Mouse (Mus musculus) CD4-positive, CD25-positive, alpha-beta regulatory T cell, adult 2 months (primary cell): ENCODE data around the gene Mypn.
A peak's percentile ranks its signal among the peaks of the same experiment; 100 is the strongest.

Experiments
- DNase-seq: peaks from one replicate; pipeline ENCODE4 v3.0.0-alpha.2; 2012; ENCODE audit warnings: low read depth, low spot score

The Mypn gene

DNA sequence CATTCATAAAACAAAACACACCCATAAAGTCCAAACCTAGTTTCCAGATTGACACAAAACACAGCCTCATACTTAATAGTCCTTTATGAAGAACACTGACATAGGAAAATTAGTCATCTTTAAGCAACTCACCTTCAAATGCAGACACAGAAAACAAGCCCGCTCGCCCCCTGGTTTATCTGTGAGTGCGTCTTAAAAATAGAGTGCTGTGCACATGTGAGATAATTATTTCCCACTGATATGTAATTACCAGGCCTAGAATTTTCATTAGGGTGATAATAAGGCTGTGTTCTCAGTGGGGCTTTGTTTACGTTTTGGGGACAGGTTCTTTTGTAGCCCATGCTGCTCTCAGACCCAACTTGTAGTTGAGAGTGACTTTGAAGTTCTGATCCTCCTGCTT lies 4.7 kb downstream of the Mypn start:
- DNase-seq = no peak

DNA sequence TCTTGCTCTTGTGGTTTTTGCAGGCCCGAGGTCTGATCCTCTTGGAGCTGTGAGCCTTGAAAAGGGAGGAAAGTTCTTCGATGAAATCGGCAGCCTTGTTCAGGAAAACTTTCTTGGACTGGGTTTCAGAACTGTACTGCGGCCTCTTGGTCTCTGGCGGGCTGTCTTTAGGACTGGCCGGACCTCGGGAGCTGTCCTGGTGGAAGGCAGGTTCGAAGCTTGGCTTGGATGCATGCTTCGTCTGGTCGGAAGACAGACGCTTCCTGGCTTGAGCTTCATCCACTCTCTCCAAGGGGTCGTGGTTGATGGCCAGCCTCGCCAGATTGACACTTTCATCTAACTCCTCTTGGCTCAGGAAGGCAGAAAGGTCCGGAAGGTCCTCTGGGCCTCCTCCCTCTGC lies 11.0 kb downstream of the Mypn start:
- no peak for DNase-seq

DNA sequence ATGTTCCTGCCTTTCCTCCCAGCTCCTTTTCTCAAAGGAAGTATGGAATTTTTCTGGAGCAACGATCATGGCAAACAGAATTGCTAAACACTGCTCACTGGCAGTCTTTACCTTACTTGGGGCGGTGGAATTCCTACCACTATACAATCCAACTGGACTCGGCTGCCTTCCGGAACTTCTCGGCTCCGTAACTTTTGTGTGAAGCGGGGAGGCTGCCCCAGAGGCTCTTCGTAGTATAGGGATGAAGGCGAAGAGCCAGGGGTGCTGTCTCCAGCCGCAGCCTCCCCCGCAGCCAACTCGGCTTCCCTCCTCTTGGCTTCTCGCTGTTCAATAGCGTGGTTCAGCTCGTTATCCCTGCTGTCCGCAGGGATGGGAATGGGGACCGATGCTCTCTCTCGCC lies 11.5 kb downstream of the Mypn start:
- DNase-seq = no peak

DNA sequence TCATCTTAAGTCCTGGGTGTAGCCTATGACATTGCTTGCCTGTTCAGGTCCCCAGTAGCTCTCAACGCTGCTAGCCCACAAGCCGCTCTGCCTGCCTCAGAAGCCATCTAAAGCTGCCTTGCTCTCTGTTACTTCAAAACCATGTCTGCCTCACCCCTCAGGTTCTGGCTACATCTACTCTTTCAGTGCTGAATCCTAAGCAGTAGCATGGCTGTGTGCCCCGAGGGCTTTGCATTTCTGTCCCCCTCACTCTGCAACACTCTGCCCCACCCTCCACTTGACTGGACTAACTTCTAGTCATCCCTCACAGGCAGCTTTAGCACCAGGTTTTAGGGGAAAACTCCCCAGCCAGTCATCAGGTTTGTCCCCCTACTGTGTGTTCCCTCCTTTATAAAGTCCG lies 19.3 kb downstream of the Mypn start:
- DNase-seq = no peak

DNA sequence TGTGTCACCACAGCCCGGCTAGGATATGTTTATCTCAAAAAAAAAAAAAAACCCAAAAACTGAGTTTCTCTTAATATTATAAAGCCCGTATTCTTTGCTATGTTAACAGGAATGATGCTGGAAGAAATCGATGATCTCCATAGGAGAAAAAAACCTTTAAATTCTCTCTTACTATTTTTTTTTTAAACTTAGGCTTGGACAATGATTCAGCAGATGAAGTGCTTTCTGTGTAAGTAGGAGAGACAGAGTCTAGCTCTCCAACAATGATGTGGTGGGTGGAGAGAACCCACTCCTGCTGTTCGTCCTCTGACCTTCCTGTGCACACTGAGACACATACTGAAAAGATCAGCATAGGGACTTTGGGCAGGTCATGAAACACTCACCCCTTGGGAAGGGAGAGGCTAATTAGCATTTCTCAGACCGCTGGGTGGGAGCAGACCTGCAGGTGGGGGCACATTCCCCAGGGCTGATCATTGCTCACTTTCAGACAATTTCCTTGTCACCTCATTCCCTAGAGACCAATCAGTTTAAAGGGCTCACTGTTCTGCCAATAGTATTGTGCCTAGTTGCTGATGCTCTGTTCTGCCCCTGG lies 21.5 kb downstream of the Mypn start:
- no peak for DNase-seq

DNA sequence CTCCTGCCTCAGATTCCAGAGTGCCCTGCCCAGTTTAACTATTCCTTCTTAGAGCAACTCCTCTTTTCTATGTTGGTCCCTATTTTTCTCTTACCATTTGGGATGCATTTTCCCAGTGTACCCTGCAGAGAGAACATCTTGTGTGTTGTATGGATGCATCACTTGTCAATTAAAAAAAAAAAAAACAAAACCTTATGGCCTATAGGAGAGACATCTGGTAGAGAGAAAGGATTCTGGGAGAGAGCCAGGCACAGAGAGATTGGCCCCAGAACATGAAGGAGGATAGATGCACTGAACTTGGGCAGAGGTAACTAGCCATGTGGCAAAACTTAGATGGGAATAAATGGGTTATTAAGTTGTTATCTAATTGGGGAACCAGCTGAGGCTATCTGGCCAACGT lies 22.6 kb downstream of the Mypn start:
- DNase-seq = no peak

DNA sequence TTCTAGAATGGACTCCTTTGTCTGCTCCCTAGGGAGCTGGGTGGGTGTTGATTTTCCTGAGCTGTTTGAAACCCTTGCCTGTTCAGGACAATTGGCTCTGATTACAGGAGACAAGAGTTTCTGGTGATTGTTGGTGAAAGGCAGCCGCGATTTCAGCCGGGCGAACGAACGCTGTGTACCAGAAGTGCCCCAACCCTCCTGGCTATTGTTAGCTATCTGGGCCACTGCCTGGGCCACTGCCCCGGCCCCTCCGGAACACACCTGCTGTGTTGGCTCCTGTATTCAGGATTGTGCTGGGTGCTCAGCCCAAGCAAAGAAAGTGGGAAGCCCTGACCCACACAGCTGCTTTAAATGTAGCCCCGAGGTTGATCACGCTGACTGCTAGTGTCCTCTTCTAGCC lies 24.2 kb downstream of the Mypn start:
- DNase-seq = no peak

DNA sequence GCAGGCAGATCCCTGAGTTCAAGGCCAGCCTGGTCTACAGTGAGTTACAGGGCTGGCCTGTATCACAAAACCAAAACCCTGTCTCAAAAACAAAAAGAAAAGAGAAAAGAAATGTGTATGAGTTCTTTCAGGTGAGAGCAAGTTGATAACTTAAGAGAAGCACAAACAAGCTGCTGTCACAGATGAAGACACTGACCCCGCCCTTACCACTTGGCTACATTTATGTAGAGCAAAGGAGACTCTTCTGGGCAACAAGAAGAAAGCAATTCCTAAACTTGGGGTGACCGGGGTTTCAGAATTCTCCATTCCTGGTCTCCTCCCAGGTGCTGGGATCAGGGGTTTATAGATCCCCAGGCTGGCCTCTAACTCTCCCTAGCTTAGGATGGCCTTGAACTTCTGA lies 25.4 kb downstream of the Mypn start:
- DNase-seq = no peak

DNA sequence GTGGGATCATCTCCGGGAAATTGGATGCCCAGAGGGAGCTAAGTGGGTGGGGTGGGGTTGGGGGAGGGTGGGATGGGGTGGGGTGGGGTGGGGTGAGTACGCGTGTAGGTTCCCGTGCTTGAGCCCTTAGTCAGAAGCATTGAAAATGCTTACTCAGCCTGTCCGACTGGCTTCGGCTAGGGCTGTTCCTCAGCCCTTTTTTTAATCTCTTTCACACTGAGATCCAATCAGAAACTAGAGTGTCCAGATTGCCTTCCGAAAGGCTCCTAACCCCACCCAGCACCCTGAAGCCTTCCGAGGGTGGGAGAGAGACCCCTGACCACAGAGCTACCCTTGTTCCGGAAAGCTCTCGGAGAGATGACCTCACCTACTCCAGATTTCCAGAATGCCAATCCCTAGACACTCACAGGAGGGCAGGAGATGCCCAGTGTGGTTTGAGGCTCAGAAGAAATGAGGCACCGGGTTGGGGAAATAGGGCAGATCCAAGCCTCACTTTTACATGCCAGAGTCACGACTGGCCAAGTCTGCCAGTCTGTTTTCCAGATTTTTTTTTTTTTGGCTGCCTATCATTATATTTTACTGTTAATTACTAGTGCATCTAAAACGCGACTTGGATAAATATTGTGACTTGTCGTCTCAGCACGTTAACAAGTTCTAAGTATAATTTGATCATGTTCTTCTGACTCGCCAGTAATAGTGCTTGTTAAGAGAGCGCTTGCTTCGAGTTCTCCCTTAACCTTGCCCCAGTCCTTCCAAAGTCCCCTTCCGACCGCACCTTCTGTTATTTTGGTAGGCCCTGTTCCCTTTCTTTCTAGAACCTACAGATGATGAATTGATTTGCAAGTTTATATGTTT lies 26.2 kb downstream of the Mypn start:
- peak; percentile 17 for DNase-seq

DNA sequence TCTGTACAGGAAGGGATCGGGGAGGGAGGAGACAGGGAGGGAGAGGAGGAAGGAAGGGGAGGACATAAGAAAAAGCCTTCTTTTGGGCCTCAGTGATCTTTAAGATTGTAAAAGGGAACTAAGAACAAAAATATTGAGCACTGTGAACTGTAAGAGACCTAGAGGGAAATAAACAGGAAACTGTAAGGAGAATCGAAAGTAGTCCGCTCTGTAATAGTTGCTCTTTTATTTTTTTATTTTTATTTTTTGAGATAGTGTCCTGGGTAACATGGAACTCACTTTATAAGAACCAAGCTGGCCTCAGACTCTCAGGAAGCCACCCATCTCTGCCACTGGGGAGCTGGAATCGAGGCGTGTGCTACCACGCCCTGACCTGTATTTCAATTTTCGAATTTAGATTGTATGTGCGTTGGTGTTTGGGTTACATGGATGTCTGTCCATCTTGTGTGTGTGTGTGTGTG lies 27.3 kb downstream of the Mypn start:
- DNase-seq = peak; percentile 59

DNA sequence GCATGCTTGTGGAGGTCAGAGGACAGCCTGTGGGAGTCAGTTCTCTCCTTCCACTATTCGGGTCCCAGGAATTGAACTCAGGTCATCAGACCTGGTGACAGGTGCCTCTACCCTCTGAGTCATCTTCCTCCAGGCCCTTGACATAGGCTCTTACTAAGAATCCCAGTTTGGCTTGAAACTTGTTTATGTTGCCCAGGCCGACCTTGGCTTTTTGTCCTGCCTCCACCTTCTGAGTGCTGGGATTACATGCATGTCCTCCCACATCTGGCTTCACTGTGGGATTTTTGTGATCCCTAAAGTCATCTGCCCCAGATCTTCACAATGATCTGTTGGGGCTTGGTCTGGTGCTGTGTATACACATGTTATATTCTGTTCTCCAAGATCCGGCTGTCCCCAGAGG lies 31.7 kb downstream of the Mypn start:
- DNase-seq = no peak

DNA sequence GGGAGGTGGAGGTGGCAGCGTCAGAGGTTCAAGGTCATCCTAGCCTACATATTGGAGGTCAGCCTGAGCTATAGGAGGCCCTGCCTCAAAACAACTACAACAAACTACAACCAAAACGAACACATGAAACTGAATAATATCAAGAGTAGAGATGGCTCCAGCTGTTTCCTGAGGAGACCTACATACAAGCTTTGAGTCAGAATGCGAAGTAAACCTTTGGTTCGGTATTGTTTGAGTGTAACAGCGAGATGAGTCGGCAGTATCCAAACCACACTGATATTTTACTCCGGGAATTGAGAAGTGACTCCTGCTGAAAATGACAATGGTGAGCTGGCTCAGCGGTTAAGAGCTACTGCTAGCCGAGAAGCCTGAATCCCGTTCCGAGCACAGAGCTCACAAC lies 34.2 kb downstream of the Mypn start:
- DNase-seq = no peak

DNA sequence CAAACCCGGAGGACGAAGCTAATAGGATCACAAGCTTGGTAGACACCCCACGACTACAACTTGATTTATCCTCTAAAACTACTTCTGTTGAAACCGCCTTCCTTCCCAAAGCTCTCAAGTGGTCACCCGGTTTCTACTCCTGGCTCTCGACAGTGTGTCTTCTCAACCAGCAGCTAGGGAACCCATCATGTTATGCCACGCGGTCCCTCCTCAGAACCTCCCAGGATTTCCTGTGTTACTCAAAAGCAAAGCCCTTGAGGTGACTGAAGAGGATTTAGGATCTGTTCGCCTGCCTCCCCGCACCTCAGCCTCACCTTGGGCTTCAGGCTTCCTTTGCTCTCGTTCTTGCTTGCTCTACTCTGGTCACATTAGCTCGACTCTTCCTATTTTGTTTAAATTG lies 35.6 kb downstream of the Mypn start:
- DNase-seq = no peak

DNA sequence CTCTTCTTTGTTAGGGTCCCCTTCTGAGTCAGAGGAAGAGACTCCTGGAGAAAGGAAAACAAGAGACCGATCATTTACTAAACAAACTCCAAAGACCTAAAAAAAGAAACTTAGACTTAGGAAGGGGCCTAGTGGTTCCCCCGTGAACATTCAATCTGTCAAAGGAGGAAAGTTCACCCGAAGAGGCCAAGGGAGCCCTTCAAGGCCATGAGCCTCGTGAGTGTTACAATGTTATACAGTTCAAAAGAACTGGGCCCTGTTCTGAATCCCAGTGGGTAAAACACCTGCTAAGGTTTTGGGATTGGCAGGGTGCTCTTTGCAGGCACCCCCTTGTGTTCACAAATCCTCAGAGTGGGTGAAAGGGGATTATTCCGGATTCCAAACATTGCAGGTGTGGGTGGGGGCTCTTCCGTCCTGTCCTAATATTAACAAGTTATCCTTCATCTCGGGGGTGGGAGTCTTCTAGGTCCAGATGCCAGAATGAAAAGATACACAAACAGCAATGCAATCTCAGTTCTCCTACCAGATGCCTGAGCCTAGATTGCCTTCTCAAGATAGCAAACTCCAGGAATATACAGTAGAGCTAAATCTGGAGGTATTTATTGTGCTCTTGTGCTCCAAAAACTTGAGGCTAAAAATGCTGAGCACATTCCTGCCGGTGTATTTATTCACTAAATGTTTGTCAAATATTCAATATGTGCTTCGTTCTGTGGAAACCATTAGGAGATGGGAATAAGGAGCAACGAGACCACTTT lies 36.3 kb downstream of the Mypn start:
- no peak for DNase-seq

DNA sequence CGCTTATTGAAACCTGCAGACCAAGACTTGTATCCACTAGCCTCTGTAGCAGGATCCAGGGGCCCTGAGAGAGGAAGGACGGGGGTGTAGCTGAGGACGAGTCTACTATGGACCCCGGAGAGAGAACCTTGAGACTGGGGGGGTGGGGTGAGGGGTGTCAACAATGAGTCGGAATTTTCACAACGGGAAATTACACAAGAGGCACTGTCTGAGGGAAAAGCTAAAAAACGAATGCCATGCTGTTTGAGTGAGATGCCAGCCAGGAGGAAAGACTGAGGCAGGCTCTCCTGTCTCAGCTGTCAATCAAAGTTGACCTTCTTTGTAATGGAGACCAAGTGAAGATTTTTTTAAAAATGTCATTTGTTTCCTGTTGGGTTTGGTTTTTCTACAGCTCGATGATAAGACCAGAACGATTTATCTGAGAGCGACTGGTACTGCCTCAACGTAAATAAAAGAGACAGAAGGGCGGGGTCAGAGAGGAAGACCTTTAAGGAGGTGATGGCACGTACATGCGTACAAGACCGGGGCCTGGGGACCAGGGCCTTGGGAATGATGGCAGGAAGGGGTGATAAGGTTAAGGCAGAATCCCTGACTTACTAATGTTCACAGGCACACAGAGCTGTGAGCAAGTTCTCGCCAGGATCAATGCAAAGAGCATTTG lies 37.9 kb downstream of the Mypn start:
- peak; percentile 69 for DNase-seq

DNA sequence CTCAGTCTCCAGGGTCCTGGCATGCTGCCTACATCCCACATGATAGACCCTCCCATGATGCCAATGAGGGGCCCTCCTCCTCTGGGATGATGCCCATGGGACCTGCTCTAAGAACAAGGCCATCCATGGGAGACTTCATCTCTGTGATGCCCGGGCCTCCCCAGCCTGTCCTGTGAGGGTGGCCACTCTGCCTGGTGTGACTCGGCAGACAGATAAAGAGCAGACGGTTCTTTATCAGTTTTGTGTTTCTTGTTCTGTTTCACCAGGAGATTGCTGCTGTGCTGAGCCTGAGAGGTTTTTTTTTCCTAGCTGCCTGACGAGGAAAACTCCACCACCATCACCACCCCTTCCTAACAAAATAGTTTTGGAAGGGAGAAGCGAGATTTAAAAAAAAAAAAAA lies 42.5 kb downstream of the Mypn start:
- DNase-seq = no peak

DNA sequence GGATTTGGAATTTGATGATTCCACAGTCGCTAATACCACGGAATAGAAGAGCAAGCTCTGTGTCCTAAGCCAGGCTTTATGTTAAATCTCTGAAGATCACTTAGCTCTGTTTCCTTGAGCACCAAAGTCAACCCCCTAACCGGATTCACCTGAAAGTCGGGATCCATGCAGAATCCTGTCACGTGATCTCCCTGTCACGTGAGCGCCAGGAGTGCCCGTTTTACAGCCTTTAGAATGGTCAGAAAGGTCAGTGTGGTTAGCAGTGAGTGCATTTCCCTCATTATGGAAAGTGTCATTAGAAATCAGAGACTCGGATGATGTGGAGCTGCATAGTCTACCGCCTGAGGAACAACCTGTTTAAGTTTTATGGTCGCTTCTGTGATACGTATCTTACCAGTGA lies 43.1 kb downstream of the Mypn start:
- DNase-seq = no peak

DNA sequence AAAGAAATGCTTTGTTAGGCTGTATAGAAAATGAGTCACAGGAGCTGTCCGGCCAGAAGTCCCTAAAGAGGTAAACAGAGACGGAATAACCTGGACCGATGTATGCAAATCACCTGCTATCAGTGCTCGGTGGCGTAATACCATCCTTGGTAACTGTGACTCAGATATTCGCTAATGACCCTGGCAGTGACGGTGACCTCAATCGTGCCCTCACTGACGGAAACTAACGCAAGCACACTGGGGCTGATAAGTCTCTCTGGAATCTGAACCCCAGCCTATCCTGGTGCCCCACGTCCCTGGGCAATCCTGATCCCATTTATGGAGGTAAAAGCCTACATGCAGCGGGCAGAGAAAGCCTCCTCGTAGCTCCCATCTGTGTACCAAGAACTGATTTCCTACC lies 45.6 kb downstream of the Mypn start:
- DNase-seq = no peak

DNA sequence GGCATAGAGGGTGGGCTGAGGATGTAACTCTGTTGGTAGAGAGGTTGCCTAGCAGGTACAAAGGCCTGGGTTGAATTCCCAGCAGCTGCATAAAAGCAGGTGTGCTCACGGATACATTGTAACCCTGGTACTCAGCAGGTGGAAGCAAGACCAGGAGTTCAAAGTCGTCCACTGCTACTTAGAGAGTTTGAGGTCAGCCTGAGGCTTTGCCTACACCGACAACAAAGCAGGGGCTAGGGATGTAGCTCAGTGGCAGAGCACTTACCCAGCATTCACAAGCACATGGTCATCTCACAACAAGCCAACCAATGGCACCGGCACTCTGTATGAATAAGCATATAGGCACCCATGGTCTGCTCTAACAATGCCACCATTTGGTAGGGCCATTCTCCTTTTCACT lies 46.3 kb downstream of the Mypn start:
- no peak for DNase-seq

DNA sequence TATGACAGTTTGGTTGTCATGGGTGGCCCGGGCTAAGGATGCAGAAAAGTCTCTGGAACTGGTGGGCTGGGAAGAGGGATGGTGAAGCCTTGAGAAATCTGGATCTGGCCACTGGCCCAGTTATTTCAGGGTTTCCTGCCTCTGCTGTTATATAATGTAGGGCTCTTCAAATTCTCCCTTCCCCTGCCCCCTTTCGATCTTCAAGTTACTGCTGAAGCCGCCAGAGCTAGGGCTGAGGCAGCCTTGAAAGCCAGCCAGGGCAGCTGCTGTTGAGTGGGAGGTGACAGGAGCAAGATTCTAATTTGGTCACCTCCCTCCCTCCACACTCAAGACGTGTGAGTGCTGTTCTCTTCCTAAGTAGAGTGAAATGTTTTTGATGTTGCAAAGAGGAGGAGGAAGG lies 46.8 kb downstream of the Mypn start:
- no peak for DNase-seq

DNA sequence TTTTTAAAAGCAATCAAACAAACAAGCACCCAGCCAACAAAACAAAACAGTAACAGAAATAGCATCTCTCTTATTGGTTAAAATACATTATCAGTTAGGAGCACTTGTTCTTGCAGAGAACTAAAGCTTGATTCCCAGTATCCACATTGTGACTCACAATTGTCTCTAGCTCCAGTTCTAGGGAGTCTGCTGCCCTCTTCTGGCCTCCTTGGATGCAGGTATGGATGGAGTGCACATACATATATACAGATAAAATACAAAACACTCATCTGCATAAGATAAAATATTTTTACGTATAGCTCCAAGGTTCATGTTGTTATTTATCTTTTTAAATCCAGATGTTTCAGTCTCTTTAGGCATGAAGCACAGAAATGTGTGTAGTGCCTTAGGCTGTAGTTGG lies 47.4 kb downstream of the Mypn start:
- no peak for DNase-seq

DNA sequence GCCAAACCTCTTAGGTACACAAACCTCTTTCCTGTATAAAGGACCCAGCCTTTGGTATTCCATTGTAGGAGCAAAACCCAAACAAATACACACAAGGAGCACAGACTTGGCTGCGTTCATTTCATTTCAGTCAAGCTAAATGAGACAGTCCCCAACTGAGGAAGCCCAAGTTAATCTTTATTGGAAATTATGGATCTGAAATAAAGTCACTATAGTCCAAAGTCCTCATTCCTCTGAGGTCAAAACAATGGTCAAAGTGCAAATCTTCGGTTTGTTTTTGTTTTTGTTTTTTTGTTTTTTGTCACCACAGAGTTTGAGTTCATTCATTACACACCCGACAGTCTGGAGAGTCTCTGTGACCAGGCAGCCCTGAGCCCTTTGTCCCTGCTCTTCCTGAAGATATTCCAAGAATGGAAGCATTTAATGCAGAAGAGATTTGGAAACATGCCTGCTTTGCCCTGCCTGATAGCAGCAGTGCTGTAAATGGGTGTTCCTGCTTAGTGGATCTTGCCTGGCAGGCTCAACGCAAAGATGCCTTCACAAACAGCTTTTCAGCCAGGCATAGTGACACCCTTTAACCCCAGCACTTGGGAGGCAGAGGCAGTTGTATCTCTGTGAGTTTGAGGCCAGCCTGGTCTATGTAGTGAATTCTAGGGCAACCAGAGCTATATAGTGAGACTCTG lies 47.9 kb downstream of the Mypn start:
- no peak for DNase-seq
